Mouse (Mus musculus): ENCODE results near the gene Iqsec2.

GRCm38 (mm10) chrX:152178843-152179545 lies 34.9 kb downstream of the Iqsec2 start:
- TF ChIP-seq CTCF (IDR thresholded peaks at IDR 0.05; ENCODE audit: low read depth) (no peak), EP300 (IDR thresholded peaks at IDR 0.05; ENCODE audit: low read depth) (no peak)
